Mouse (Mus musculus) kidney, postnatal 0 days (tissue): ENCODE data around the gene Mindy2. TPM values are rescaled to one million over a fixed set of nuclear protein-coding genes. Genes with fewer than 3 reads are reported as not detected.

Source experiments
- ATAC-seq: fragments of 200-750 bp; cut with Nextera tagmentation; replicated peaks from 2 replicates; pipeline ENCODE4 v1.8.0; 2017; ENCODE audit warnings: low read depth, moderate number of reproducible peaks, moderate TSS enrichment, moderate library complexity; ENCODE audit not compliant: low FRiP score
- DNase-seq: peaks from one replicate; pipeline ENCODE4 v3.0.0-alpha.2; 2016; ENCODE audit warnings: low spot score
- H3K27ac ChIP-seq: fragments of 300-500 bp; sonication (generic); 2 replicates; pipeline ENCODE4 v1.5.1; 2014; ENCODE audit warnings: mild to moderate bottlenecking
- H3K27me3 ChIP-seq: fragments of 300-500 bp; sonication (generic); 2 replicates; pipeline ENCODE4 v1.6.1; 2014; ENCODE audit warnings: low read length, mixed read lengths; ENCODE audit not compliant: insufficient read depth
- H3K36me3 ChIP-seq: fragments of 300-500 bp; sonication (generic); 2 replicates; pipeline ENCODE4 v1.6.1; 2014; ENCODE audit warnings: low read length, mixed read lengths; ENCODE audit not compliant: insufficient read depth
- H3K4me1 ChIP-seq: fragments of 300-500 bp; sonication (generic); replicated peaks from 2 replicates; pipeline ENCODE4 v1.6.1; 2014; ENCODE audit warnings: antibody characterized with exemption, low read length, mixed read lengths; ENCODE audit not compliant: insufficient read depth
- H3K4me2 ChIP-seq: fragments of 300-500 bp; sonication (generic); 2 replicates; pipeline ENCODE4 v1.6.1; 2014; ENCODE audit warnings: mild to moderate bottlenecking, low read length, moderate library complexity, mixed read lengths
- H3K4me3 ChIP-seq: fragments of 300-500 bp; sonication (generic); replicated peaks from 2 replicates; pipeline ENCODE4 v1.5.1; 2014; ENCODE audit warnings: low read depth, low read length
- H3K9ac ChIP-seq: fragments of 300-500 bp; sonication (generic); 2 replicates; pipeline ENCODE4 v1.6.1; 2014; ENCODE audit warnings: low read depth, low read length
- H3K9me3 ChIP-seq: fragments of 300-500 bp; sonication (generic); replicated peaks from 2 replicates; pipeline ENCODE4 v1.6.1; 2016; ENCODE audit warnings: low read length, inconsistent platforms, mixed read lengths
- CTCF ChIP-seq: IDR thresholded peaks from 2 replicates; pipeline ENCODE4 v1.5.1; 2016; ENCODE audit warnings: antibody characterized with exemption, low read depth, mild to moderate bottlenecking, moderate library complexity
- WGBS: fragments of 180-500 bp; shearing (Covaris S2); extraction: QIAGEN DNeasy Blood & Tissue Kit; methylation state at CpG from one replicate; pipeline ENCODE4 v1.1.7; 2014; 5-methylcytosine and 5-hydroxymethylcytosine counted together
- polyA plus RNA-seq: library from polyadenylated mRNA; unstranded; fragments of >200 nt; fragmentation: Nextera tagmentation; extraction: Ambion mirVana; gene quantifications from 2 replicates; pipeline ENCODE4 v1.2.1, GENCODE M21; 2015

Gene Mindy2
- 14.6 and 16.9 TPM in 2 replicates for polyA plus RNA-seq

DNA sequence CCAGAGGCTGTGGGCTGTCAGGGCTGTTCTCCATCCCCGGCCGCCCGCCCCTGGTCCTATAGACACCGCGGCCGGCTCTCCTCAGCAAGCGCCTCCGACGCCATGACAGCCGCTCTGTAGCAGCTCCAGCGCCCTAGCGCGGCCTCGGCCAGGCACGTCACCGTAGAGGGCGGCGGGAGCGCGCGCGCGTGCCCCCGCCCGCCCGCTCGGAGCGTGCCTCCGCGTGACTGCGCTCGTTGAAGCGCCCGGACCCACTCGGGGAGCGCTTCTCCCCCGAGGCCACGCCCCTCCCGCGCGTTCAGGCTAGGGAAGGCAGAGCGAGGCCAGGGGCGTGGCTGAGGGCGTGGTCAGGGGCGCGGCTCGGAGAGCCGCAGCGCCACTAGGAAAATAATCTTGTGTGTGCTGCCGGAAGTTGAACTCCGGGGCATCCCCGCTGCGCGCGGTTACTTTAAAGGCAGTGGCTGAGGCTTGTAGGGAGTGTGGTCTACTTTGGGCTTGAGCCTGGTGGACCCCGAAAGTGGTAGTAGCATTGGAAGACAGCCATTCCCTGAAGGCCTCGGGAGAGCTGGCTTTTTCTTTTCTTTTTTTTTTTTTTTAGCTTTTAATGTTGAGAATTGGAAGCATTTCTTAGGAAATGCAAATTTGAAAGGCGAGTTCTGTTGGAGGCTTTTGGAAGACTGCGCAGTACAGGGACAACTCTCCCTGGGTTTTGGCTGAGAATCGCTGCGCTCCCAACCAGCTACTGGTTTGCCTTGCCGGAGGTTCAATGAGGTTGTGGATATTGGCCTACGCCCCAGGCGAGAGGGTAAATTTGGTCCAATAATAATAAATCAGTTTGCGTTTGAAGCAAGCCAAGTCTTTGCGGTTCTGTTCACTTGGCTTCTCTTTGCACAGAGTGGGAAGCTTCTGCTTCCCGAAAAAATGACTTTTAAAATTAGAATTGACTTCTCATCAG lies at the start of gene Mindy2:
TSS of gene Mindy2 (minus strand) at position 162 of the 955 bp plus-strand sequence.
- Histone ChIP-seq H3K9me3 (no peaks in the 10 kb centered on the region), H3K27ac (peak within 1 kb of the TSS; percentile 96), H3K4me1 (0 out of 2 replicates have a peak, but pooled peaks cover 10% of the 10 kb centered on the region), H3K4me3 (peak within 1 kb of the TSS; percentile 87), H3K27me3 (no peaks in the 10 kb centered on the region), H3K9ac (peak within 1 kb of the TSS; percentile 89), H3K36me3 (no peaks in the 10 kb centered on the region), H3K4me2 (peak within 1 kb of the TSS; percentile 94)
- DNase-seq (peak; percentile 98), ATAC-seq (peak; percentile 96)
- WGBS, result under 1% methylated on average over 63 of the region's 67 CpGs
- TF ChIP-seq CTCF, result no peak

DNA sequence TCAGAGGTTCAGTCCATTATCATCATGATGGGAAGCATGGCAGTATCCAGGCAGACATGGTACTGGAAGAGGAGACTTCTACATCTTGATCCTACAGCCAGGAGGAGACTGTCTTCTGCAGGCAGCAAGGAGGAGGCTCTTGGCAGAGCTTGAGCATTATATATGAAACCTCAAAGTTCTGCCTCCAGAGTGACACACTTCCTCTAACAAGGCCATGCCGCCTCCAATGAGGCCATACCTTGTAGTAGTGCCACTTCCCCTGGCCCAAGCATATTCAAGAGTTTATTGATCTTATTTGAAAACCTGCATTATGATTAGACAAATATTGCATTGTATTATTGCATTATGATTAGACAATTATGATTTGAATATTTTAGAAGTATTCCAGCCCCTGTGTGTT lies 49.5 kb upstream of the Mindy2 start:
- Histone ChIP-seq H3K4me3 (no peak overlapping the region), H3K27me3 (no peaks in the 10 kb centered on the region), H3K27ac (no peak overlapping the region), H3K9me3 (no peaks in the 10 kb centered on the region), H3K36me3 (peaks cover 3% of the 10 kb centered on the region; the same call in 1 of the 2 replicates), H3K9ac (no peak overlapping the region), H3K4me2 (no peak overlapping the region), H3K4me1 (no peaks in the 10 kb centered on the region)
- TF ChIP-seq CTCF, result no peak
- ATAC-seq (no peak), DNase-seq (no peak)
- 86% methylated on average over 1 of the region's 1 CpGs for WGBS

DNA sequence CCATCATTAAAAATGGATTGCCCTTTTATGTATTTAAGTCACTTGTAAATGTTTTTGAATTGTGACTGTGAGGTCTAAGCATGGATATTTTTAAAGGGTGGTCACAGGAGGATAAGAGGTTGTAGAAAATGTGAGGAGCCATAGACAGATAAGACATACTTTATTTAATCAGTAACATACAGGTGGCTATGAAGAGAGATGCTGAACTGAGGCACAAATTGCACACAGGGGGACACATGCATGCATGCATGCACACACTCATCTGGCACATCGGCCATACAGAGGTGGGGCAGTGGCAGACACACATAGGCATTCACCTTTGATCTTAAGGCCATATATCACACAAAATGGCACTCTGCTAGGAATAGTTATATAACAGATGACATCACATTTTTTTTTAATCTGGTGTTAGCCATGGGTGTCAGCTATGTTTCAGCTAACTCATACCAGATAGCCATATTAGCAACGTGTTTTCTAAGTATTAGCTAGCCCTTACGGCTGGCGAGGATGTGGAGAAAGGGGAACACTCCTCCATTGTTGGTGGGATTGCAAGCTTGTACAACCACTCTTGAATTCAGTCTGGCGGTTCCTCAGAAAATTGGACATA lies 46.7 kb upstream of the Mindy2 start:
- Histone ChIP-seq H3K4me3 (no peak overlapping the region), H3K4me2 (no peak overlapping the region), H3K4me1 (no peaks in the 10 kb centered on the region), H3K9me3 (no peaks in the 10 kb centered on the region), H3K36me3 (peaks cover 3% of the 10 kb centered on the region; the same call in 1 of the 2 replicates), H3K27me3 (no peaks in the 10 kb centered on the region), H3K27ac (no peak overlapping the region), H3K9ac (no peak overlapping the region)
- DNase-seq, result no peak
- ATAC-seq, result no peak
- WGBS, result 93% methylated on average over 5 of the region's 5 CpGs
- no peak for TF ChIP-seq CTCF

DNA sequence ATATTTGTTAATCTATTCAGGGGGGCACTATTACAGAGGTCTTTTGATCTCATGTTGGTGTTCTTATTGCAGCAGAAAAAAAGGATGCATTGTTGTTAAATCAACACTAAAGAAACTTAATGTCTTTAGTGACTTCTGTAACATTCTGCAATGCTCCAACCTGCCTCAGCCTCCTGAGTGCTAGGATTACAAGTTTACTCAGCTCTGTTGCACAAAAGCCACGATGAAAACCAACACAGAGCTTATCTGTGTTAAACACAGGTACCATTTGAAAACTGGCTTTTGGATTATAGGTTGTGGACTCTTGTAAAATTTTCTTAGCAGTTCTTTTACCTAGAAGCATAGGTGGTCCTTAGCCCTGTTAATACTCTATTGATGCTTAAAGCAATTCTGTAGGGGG lies 41.1 kb upstream of the Mindy2 start:
- TF ChIP-seq CTCF, result no peak
- no peaks in the 10 kb centered on the region for H3K4me1 ChIP-seq
- no peak overlapping the region for H3K9ac ChIP-seq
- H3K27ac ChIP-seq, result no peak overlapping the region
- no peaks in the 10 kb centered on the region for H3K36me3 ChIP-seq
- H3K27me3 ChIP-seq, result no peaks in the 10 kb centered on the region
- WGBS, result 91% methylated on average over 1 of the region's 1 CpGs
- ATAC-seq, result no peak
- H3K4me3 ChIP-seq, result no peak overlapping the region
- no peaks in the 10 kb centered on the region for H3K9me3 ChIP-seq
- H3K4me2 ChIP-seq, result no peak overlapping the region
- DNase-seq, result no peak

DNA sequence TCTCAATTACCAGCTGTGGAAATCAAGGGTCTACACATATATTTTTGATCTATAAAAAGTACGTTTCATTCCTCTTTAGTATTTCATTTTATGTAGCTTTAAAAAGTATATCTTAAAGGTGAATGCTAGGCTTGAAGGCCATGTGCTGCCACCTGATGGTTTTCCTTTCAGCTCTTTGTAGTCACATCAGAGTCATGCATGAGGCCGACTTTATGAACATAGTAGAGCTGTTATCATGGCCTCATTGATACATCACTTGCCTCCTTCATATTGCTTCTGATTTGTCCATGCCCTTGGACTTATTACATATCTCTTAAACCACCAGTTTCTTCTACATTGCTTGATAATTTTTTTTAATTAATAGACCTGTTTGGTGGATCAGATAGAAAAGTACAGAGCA lies 38.7 kb upstream of the Mindy2 start:
- Histone ChIP-seq H3K4me2 (no peak overlapping the region), H3K9ac (no peak overlapping the region), H3K27me3 (no peaks in the 10 kb centered on the region), H3K4me1 (no peaks in the 10 kb centered on the region; the same call in 1 of the 2 replicates), H3K4me3 (no peak overlapping the region), H3K9me3 (no peaks in the 10 kb centered on the region), H3K36me3 (no peaks in the 10 kb centered on the region), H3K27ac (no peak overlapping the region)
- ATAC-seq (no peak), DNase-seq (no peak)
- TF ChIP-seq CTCF, result no peak; the same call in 1 of the 2 replicates
- 93% methylated on average over 2 of the region's 2 CpGs for WGBS

DNA sequence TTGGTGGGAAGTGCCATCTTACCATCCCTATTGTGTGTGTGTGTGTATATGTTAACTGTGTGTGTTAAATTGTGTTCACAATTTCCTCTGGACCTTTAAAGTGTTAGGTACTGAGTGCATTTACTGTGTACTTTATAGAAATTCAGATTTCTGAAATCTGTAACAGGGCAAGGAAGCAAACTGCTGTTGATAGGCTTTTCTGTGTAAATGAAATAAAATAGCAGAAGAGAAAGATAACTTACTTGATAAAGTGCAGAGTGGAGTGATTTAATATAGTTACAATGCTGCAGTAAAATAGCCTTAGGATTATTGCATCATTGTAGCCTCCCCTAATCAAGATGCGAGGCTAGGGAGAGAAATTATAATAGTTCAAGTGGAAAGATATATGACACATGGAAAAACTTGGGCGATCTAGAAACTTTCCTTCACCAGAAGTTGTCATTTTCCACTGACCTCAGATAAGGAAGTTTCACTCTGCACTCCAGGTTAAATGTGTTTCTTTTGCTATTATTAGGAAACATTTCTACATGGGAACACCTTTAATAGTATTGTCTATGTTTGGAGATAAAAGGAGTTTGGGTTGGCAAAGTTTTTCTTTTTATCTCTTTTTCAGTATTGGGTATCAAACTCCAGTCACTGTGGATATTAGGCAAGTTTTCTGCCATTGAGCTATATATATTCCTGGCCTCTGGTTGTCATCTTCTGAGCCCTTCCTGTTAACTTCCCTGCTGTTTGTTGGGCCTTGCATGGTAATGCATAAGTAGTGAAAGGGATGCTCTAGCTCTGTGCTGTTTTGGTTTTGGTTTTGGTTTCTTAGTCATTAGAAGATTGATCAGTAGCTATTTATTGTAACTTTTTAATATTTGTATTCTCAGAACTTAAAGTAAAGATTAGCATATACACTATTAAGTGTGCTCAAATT lies 35.1 kb upstream of the Mindy2 start:
- 51% methylated on average over 2 of the region's 2 CpGs for WGBS

More for the DNA sequence above, 35.1 kb upstream of the Mindy2 start:
- Histone ChIP-seq H3K9ac (no peak overlapping the region), H3K4me3 (no peak overlapping the region), H3K36me3 (no peaks in the 10 kb centered on the region), H3K4me1 (no peaks in the 10 kb centered on the region; the same call in 1 of the 2 replicates), H3K27ac (no peak overlapping the region), H3K4me2 (no peak overlapping the region), H3K9me3 (no peaks in the 10 kb centered on the region), H3K27me3 (no peaks in the 10 kb centered on the region)
- DNase-seq, result no peak
- ATAC-seq, result no peak
- TF ChIP-seq CTCF, result no peak
